Mouse (Mus musculus) olfactory bulb, adult 2 months (tissue): ENCODE measurements at regions not wholly inside any gene's neighbourhood (a gene's known extent, or its start where the extent isn't known, plus 50 kb on each side); places are given as distances from the start of the nearest gene placed in this dataset.

Experiments
- CTCF ChIP-seq: fragments of 200-500 bp; IDR thresholded peaks from 2 replicates; pipeline ENCODE4 v1.5.1; 2012; ENCODE audit warnings: low read depth, mild to moderate bottlenecking, low read length, moderate library complexity; ENCODE audit not compliant: insufficient read depth
- POLR2A ChIP-seq: fragments of 200-500 bp; IDR thresholded peaks from 2 replicates; pipeline ENCODE4 v1.6.1; 2012; ENCODE audit warnings: mild to moderate bottlenecking, low read depth, low read length, moderate library complexity; ENCODE audit not compliant: insufficient read depth

DNA sequence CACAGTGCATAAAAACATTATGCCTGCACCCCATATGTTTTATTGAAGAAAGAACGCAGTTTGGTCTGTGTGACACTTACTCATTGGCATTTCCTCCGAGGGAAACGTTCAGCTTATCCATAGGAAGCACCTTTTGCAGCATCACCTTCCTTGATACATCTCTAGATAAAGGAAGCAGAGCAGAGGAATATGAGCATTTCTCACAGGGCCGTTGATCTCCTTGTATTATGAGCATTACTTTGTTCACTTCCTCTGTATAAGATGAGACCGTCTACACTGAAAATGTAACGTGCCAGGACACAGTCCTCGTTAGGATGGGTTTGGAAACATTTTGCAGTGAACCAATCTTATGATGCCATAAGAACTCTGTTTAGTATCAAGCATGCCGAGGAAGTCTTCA lies 1648.5 kb upstream of the Gm7489 start:
- no peak for TF ChIP-seq CTCF
- no peak for TF ChIP-seq POLR2A
